Mouse (Mus musculus) effector memory CD4-positive, alpha-beta T cell, adult 7 months (primary cell): ENCODE data around the gene Cir1. TPM values are rescaled to one million over a fixed set of nuclear protein-coding genes. Genes with fewer than 3 reads are reported as not detected.

Experiments used
- polyA plus RNA-seq: library from polyadenylated mRNA; unstranded; fragments of 100-300 nt; shearing (Covaris generic); gene quantifications from one replicate; pipeline ENCODE4 v1.2.1, GENCODE M21; 2017

The Cir1 gene
- 46.0 TPM for polyA plus RNA-seq

GRCm38 (mm10) chr2:73312152-73313116 lies at the start of gene Cir1, which contains the start of gene Scrn3:
TSS of gene Cir1 (minus strand) at chr2:73312701.
TSS of gene Scrn3 (plus strand) at chr2:73312601.

GRCm38 (mm10) chr2:73271459-73272161 lies 40.9 kb downstream of the Cir1 start, which contains the start of gene Sp9:
TSS of gene Sp9 (plus strand) at chr2:73271925.

Other genes starting within 250 kb of the Cir1 start
- gene Ola1, start 93.8 kb downstream of the Cir1 start, polyA plus RNA-seq = 34.0 TPM
- 0.49 TPM for gene Sp9, start 40.8 kb downstream of the Cir1 start, polyA plus RNA-seq
- gene Scrn3, start 100 bp downstream of the Cir1 start, polyA plus RNA-seq = 22.9 TPM
- 31.0 TPM for gene Gpr155, start 73.9 kb upstream of the Cir1 start, polyA plus RNA-seq
- gene Wipf1, start 217.0 kb upstream of the Cir1 start, polyA plus RNA-seq = 110 TPM